7 mouse cellular contexts compared by ENCODE assay signal in genomic region chr5:31697644-31698296, GRCm38 (mm10). TPM values are rescaled to one million over a fixed set of nuclear protein-coding genes. Genes with fewer than 3 reads are reported as not detected.
A peak's percentile ranks its signal among the peaks of the same experiment; 100 is the strongest.
DNase-seq lines count a peak whose midpoint lies in the region; ATAC-seq and TF ChIP-seq lines count a peak whose summit lies in the region.

Babam2 (plus strand) TSS chr5:31697684.

- TF ChIP-seq POLR2A in small intestine, adult 2 months (IDR thresholded peaks at IDR 0.05; ENCODE audit: low read depth, low read length) = peak; percentile 84

- TF ChIP-seq CTCF in intestine, postnatal 0 days (IDR thresholded peaks at IDR 0.05; ENCODE audit: low read depth) = peak; percentile 30; the same call in 1 of the 2 replicates
- TF ChIP-seq CTCF in small intestine, adult 2 months (IDR thresholded peaks at IDR 0.05; ENCODE audit: extremely low read depth, insufficient read length, insufficient replicate concordance, low read depth, low read length) = no peak

- peak within 1 kb of the TSS; percentile 81 for H3K4me2 ChIP-seq in intestine, postnatal 0 days (replicated peaks; ENCODE audit: low read depth)
- H3K4me2 ChIP-seq in midbrain, embryonic 12.5 days (replicated peaks) = peak within 1 kb of the TSS; percentile 72

- H3K4me1 ChIP-seq in intestine, postnatal 0 days (replicated peaks; ENCODE audit: control insufficient read depth, insufficient read depth, low read length) = no peaks in the 10 kb centered on the region
- H3K4me1 ChIP-seq in midbrain, embryonic 12.5 days = peaks cover 5% of the 10 kb centered on the region
- no peaks in the 10 kb centered on the region for H3K4me1 ChIP-seq in small intestine, adult 2 months (ENCODE audit: control insufficient read depth, insufficient read depth, insufficient read length, low read length)

- no peaks in the 10 kb centered on the region for H3K9me3 ChIP-seq in intestine, postnatal 0 days (ENCODE audit: control insufficient read depth)
- no peaks in the 10 kb centered on the region for H3K9me3 ChIP-seq in midbrain, embryonic 12.5 days

- H3K36me3 ChIP-seq in intestine, postnatal 0 days (ENCODE audit: control insufficient read depth, insufficient read depth) = 0 out of 2 replicates have a peak, but pooled peaks cover 4% of the 10 kb centered on the region
- H3K36me3 ChIP-seq in midbrain, embryonic 12.5 days = peaks cover 5% of the 10 kb centered on the region; the same call in 1 of the 2 replicates
- peaks cover 5% of the 10 kb centered on the region; the same call in 1 of the 2 replicates for H3K36me3 ChIP-seq in small intestine, adult 2 months (ENCODE audit: control insufficient read depth, insufficient read depth, low read length)

- H3K27ac ChIP-seq in intestine, postnatal 0 days (ENCODE audit: low read depth, low read length) = peak within 1 kb of the TSS; percentile 91
- H3K27ac ChIP-seq in midbrain, embryonic 12.5 days (replicated peaks) = peak within 1 kb of the TSS; percentile 84
- peak within 1 kb of the TSS; percentile 98 for H3K27ac ChIP-seq in small intestine, adult 2 months (ENCODE audit: insufficient read depth, low read depth, low read length)

- WGBS in intestine, postnatal 0 days = under 1% methylated on average over 71 of the region's 71 CpGs
- under 1% methylated on average over 70 of the region's 71 CpGs for WGBS in midbrain, embryonic 12.5 days
- under 1% methylated on average over 71 of the region's 71 CpGs for WGBS in small intestine, adult 2 months

- H3K9ac ChIP-seq in intestine, postnatal 0 days (ENCODE audit: low read depth, low read length) = peak within 1 kb of the TSS; percentile 81
- H3K9ac ChIP-seq in midbrain, embryonic 12.5 days (replicated peaks) = peak within 1 kb of the TSS; percentile 85

- intact Hi-C loops in left cerebral cortex, postnatal 4 days (cut with DNase I) = loop anchor here (5.0 kb wide), 1 partner anchor 440 kb away; the partner anchor contains the start of gene Fosl2

- peak; percentile 95 for ATAC-seq in intestine, postnatal 0 days
- ATAC-seq in midbrain, embryonic 12.5 days (ENCODE audit: low FRiP score, low read depth) = peak; percentile 92

- peak within 1 kb of the TSS; percentile 75 for H3K4me3 ChIP-seq in intestine, postnatal 0 days (ENCODE audit: low read depth, low read length)
- H3K4me3 ChIP-seq in midbrain, embryonic 12.5 days = peak within 1 kb of the TSS; percentile 83
- H3K4me3 ChIP-seq in small intestine, adult 2 months (ENCODE audit: low read depth, low read length) = peak within 1 kb of the TSS; percentile 66

- DNase-seq in adrenal gland, adult 8-10 months = peak; percentile 84
- peak; percentile 96 for DNase-seq in embryo, embryonic 9.5 days (ENCODE audit: extremely low spot score)
- DNase-seq in gonadal fat pad, adult 2 months (ENCODE audit: low read depth) = no peak
- DNase-seq in left cerebral cortex, postnatal 4 days = peak; percentile 93

- H3K27me3 ChIP-seq in intestine, postnatal 0 days (replicated peaks; ENCODE audit: control insufficient read depth, insufficient read depth, low read length) = no peaks in the 10 kb centered on the region
- no peaks in the 10 kb centered on the region for H3K27me3 ChIP-seq in midbrain, embryonic 12.5 days
- no peaks in the 10 kb centered on the region for H3K27me3 ChIP-seq in small intestine, adult 2 months (ENCODE audit: control insufficient read depth, insufficient read depth, low read length)

RNA-seq across cellular contexts. Expression of gene Babam2, which starts in this region (rescaled TPM):
- 100 to 1,000 TPM; 109 to 127 (median 118) TPM for total RNA-seq in adrenal gland, adult 8-10 months (2022)
- 49.0 and 49.9 TPM in 2 replicates for polyA plus RNA-seq in gonadal fat pad, adult 2 months (2012; rRNA removed)
- polyA plus RNA-seq in intestine, postnatal 0 days (2015; fragmentation: Nextera tagmentation; extraction: Ambion mirVana) = 51.9 and 53.8 TPM in 2 replicates
- 10 to 100 TPM; 38.1 to 39.1 TPM for total RNA-seq in left cerebral cortex, postnatal 4 days (2021)
- 46.4 and 52.6 TPM in 2 replicates for polyA plus RNA-seq in midbrain, embryonic 12.5 days (2016; fragmentation: Nextera tagmentation; extraction: Ambion mirVana)
- 7.7 and 18.4 TPM in 2 replicates for polyA plus RNA-seq in small intestine, adult 2 months (2012; rRNA removed)
